Mouse (Mus musculus) CD4-positive, CD25-positive, alpha-beta regulatory T cell, adult 4 months (primary cell): Measurements from ENCODE around the gene Il13ra1. TPM values are rescaled to one million over a fixed set of nuclear protein-coding genes. Genes with fewer than 3 reads are reported as not detected.

Experiments
- ATAC-seq: one replicate; pipeline ENCODE4 v1.8.0; 2017
- polyA plus RNA-seq, 2 experiments: library from polyadenylated mRNA; unstranded; fragments of 100-300 nt; shearing (Covaris generic); gene quantifications; one replicate each; pipeline ENCODE4 v1.2.1; 2017

The Il13ra1 gene
- 1 to 10 TPM in 1 of 2 experiments, under 1 TPM in 1; 0.85 to 1.3 TPM for polyA plus RNA-seq

GRCm38 (mm10) chrX:36111622-36112421 is at the start of gene Il13ra1:
Gene Il13ra1, plus strand, starts transcription at chrX:36112110.
- ATAC-seq = peak; percentile 37

GRCm38 (mm10) chrX:36073997-36074396 is 37.9 kb upstream of the Il13ra1 start:
- ATAC-seq = no peak

- ATAC-seq = no peak
Measured at GRCm38 (mm10) chrX:36077164-36077563, 34.7 kb upstream of the Il13ra1 start.

DNA sequence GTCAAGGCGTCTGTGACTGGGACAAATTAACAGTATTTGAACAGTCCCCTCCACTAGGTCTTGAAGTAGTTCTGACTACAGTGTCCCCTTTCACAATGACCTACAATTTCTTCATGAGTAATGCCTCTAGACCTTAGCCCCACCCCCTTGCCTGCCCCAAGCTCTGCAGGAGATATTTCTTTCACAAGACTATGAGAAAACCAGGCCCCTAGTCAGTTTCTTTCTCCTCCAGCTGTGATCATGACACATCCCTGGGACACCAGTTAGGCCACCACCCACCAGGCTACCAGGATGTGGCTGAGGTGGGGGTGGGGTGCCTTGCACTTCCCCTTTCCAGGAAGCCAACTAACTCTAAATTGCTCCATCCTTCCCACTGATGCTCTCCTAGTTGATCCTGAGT is 29.0 kb upstream of the Il13ra1 start:
- no peak for ATAC-seq

- ATAC-seq = no peak
Measured at GRCm38 (mm10) chrX:36088464-36089256, 23.2 kb upstream of the Il13ra1 start.

DNA sequence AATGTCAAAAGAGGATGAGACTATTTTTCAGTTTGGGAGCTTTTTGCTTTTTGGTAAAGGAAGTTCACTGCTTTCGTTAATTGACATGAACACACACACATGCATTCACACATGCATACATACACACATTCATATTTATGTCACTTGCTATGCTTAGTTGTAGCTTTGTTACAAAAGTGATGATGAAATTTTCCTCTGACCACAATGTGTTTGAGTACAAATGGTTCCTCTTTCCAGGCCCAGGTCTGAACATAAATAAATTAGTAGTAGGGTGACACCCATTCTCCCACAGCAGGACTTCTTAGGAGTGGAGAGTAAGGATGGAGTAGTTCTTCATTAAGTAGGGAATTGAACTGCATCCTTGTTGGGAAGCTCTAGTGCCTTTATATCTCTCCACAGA is 11.0 kb upstream of the Il13ra1 start:
- ATAC-seq = no peak

- ATAC-seq = no peak
Measured at GRCm38 (mm10) chrX:36101318-36101717, 10.6 kb upstream of the Il13ra1 start.

GRCm38 (mm10) chrX:36108601-36109000 is 3.3 kb upstream of the Il13ra1 start:
- ATAC-seq = no peak

GRCm38 (mm10) chrX:36112422-36112750 is 476 bp downstream of the Il13ra1 start:
- ATAC-seq = no peak

DNA sequence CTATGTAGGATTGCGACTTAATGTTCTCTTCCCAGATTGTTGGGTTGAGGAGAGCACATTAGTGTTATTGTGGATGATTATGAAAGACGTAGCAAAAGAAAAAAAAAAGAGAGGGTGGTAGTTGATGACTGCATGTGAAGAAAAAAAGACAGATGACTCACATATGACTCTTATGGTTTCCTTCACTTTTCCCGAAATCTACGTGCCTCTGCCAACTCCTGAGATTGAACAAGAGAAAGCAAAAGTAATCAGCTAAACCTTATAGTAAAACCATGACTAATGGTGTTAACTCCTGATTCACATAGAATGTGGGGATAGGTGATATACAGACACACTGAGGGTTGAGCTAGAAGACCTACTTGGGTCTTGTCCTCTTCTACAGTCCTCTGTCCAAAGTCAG is 3.3 kb downstream of the Il13ra1 start:
- no peak for ATAC-seq

DNA sequence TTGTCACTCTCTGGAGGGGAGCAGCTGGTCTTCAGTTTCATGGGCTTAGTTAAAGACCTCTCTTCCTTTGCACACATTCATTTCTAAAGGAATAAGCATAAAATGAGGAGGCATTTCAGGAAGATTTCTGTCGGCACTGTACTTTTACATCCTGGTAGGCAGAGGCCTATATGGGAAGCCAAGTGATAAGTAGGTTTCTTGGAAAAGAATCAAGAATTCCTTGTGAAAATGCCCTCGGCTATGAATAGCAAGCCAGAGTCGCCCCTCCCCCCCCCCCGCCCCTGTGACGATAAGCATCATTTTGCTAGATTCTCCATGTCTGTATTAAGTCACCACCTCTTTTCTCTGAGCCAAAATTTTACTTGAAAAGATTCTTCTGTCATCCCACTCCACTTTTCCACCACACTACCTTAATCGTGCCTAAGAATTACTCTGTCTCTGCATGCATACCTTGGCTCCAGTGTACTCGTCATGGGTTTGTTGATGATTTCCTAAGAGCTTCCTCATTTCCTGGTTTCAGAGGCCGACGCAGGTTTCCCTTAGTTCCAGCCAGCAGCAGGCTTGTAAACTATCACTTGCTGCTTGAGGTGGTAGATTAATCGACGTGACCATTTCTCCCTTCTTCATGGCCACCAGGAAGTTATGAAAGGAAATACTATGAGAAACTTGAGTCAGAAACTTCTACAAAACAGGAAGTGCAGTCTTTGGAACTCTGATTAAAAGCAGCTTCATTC is 17.3 kb downstream of the Il13ra1 start:
- peak; percentile 58 for ATAC-seq

- no peak for ATAC-seq
Measured at GRCm38 (mm10) chrX:36129771-36130108, 17.8 kb downstream of the Il13ra1 start.

GRCm38 (mm10) chrX:36136346-36136745 is 24.4 kb downstream of the Il13ra1 start:
- ATAC-seq = no peak

DNA sequence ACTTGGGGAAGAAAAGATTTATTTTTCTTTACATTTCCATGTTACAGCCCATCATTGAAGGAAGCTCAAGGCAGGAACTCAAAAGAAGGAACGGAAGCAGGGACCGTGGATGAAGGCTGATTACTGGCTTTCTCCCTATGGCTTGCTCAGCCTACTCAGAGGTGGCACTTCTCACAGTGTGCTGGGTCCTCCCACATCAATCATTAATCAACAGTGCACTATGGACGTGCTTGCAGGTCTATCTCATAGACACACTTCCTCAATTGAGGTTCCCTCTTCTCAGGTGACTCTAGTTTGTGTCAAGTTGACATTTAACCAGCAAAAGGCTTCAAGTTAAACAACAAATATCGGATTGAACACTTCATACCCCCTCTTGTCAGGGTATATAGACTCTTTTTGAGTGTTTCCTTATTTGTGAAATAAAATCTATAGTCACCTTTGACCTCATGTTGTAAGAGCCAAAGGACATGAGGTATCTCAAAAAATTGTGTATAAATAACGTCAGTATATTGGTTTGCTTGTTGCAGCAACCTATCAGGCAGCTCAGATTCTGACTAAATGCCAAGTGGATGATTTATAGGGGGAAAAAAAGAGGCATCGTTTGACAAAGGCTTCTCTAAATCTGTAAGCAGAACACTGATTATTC is 30.2 kb downstream of the Il13ra1 start:
- no peak for ATAC-seq

DNA sequence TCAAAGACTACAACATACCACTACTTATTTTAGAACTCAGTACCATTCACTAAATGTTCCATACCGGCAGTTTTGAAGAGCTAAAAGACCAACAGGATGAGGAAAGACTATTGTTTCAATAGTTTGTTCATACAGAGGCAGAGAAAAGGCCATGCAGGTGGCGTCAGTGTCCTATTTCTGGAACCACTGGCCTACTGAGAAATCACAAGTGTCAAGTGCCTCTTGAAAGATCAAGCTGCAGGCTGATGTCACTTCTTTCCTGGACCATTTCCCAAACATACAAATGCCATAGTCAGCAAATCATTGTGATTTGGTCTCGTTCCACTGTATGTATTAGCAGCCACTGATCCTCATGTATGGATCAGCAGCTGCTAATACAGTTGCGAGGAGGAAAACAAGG is 34.8 kb downstream of the Il13ra1 start:
- ATAC-seq = no peak

DNA sequence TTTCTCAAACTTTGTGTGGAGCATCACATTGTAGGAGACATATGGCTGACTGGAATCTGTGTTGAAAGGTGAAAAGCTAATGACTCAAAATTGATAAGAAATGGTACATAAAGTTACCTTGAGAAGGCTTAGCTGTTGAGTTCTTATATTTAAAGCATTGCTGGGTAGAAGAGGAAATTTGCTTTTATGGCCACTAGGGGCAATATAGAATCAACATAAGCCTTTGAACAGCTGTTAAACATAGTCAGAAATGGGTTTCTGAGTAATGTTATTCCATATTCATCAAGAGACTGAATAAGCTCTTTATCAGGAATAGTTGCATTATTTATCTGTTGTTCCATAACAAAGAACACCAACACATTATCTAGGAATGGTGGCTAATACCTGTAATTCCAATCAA is 38.2 kb downstream of the Il13ra1 start:
- ATAC-seq = no peak

DNA sequence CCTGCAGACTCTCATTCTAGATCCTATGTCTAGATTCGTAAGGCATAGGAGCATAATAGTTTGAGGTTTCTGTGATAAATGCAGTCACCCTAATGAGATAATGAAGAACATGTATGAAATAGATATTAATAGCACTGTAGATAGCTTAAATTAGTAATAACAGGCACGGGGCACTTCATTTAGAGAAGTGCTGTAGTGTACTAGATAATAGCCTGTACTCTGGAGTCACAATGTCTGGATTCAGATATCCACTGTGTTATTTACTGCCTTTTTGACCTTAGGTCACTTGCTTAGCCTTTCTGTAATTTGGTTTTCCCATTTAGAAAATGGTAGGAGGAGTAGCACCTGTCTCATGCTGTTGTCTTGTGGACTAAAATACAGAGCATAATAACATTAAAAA is 44.8 kb downstream of the Il13ra1 start:
- no peak for ATAC-seq

DNA sequence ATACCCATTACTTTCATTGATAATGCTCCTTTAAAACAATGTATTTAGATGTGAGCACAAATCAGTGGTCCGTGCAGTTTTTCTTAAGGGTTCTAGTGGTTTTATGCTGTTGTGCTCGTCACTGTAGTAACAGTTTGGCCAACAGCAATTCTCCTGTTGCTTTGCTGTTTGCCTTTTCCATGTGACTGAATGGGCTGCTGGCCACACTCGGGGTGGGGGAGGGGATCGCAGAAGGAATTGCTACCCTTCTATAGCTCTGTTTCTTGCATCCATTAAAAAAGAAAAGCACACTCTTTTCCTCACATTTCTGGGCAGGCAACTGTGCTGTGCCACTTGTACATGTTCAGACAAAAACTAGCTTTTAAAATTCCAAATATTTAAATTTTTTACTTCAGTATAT is 49.7 kb downstream of the Il13ra1 start:
- no peak for ATAC-seq

GRCm38 (mm10) chrX:36183625-36184024 is 71.7 kb downstream of the Il13ra1 start:
- peak; percentile 54 for ATAC-seq

DNA sequence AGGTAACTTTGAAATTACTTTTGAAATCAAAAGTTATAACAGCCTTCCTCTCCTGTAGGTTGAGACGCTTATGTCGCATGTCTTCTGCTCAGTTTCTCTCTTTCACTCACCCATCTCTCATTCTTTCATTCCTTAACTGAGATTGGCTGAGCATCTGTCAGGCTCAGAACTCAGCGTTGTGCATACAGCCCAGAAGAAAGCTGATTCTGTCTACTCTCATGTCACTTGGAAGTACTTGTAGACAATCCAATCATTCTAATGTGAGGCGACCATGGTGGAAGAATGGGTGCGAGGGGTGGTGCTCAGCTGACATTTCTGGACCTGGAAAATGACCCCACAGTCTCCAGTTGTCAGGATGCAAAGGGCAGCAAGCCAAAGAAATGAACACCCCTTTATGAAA is 74.1 kb downstream of the Il13ra1 start:
- ATAC-seq = no peak

DNA sequence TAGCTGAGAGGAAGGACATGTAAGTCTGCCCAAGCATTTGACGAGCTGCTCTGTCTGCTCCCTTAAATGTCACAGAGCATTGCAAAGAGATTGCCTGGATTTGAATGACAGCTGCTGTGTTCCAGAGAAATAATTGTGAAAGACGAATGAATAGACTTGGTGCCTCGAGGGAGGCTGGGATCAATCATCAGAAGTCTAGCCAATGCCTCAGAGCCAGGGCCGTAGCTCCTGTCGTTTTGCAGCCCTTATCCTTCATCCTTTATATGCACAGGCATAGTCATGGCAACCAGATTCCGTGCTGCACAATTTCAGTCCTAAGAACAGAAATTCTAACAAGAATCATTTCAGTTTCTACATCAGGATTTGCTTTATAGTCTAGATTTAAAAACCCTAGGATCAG is 74.5 kb downstream of the Il13ra1 start:
- no peak for ATAC-seq

DNA sequence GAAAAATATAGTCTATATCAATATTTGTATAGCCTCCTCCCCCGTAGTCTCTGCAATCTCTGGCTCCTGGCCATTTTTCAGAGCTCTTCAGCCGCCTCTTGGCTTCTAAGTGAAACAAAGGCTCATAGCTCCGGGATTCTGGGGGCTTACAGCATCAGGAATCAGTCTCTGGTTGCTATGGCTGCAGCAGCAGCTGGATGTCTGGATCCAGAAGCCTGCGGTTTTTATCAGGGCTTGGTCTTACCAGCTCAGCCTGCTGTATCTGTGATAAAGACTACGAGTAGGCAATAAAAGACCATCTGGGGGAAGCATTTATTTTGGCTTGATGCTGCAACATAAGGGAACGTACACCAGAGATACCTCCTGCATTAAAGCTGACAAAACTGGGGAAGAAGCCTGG is 82.0 kb downstream of the Il13ra1 start:
- ATAC-seq = no peak
